Mouse (Mus musculus) thymus, postnatal 14 days (tissue): ENCODE data around the gene Ciz1.

Experiments used
- DNase-seq: peaks from one replicate; pipeline ENCODE4 v3.0.0; 2021

Ciz1 gene

GRCm38 (mm10) chr2:32320721-32321120 is 31.4 kb upstream of the Ciz1 start:
- no peak for DNase-seq

DNA sequence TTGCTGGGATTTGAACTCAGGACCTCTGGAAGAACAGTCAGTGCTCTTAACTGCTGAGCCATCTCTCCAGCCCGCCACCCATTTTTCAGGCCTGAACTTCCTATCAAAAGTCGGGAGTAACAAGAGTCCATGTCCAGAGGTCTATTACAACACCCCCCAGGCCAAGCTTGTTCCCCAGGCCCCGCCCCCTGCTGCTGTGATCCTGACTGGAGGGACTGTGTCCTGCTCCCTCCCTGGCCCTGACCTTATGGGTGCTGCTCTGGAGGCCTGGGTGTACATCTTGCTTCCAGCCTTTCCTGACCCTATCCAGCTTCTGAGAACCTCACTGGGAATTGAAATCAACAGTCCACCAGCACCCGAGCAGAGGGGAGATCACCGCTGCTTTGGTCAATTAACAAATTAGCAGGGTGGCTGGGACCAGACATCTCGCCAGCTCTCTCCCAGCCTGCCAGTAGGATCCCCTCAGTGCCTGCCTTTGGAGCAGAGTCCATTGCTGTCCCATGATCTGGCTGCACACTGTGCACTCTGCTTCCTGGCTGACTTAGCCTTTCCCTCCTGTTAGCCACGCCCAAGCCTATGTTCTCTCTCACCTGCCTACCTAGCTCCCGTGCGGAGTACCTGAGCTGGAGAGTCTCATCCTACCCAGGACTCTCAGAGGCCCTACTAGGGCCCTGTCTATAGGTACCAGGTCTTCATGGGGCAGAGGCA is 30.4 kb upstream of the Ciz1 start:
- DNase-seq = no peak

GRCm38 (mm10) chr2:32322754-32323741 is 29.1 kb upstream of the Ciz1 start:
- DNase-seq = no peak

DNA sequence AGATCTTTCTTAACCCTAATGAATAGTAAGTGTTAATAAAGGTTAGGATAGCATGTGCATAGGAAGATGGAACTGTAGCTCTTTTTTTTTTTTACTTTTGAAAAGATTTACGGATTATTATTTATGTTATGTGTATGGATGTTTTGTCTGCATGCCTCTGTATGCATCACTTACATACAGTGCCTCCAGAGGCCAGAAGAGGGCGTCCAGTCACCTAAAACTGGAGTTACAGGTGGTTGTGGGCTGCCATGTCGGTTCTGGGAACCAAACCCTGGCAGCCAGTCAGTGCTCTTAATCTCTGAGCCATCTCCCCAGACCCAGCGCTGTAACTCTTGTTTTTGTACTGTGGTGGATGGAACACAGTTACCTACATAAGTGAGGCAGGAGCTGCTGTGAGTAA is 27.8 kb upstream of the Ciz1 start:
- no peak for DNase-seq

DNA sequence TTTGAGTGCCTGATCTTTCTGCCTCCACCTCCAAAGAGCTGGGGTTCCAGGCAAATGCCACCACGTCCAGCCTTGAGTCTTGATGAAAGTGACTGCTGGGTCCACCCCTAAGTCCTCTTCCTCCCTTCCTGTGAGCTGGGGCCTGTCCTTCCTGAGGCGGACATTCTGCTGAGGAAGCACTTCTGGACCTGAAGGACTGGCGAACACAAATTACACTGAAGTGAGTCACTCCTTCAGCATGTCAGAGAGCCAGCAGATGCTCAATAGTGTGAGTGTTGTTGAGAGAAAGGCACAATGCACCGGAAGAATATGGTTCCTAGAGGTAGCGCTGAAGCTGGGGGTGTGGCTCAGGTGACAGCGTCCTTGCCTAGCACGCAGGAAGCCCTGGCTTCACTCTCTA is 26.8 kb upstream of the Ciz1 start:
- DNase-seq = no peak

DNA sequence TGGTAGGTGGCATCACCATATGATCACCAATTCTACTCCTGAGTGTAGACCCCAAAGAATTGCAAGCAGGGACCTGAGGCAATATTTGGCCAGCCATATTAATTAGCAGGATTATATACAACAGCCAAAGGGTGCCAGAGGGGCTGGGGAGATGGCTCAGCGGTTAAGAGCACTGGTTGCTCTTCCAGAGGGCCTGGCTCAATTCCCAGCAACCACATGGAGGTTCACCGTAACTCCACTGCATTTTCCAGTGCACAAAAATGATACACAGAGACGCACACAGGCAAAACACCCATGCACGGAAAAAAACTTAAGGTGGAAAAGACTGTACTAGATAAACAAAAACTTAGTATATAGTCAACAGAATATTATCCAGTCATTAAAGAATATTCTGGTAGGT is 24.9 kb upstream of the Ciz1 start:
- no peak for DNase-seq

GRCm38 (mm10) chr2:32328911-32329460 is 23.1 kb upstream of the Ciz1 start:
- no peak for DNase-seq

DNA sequence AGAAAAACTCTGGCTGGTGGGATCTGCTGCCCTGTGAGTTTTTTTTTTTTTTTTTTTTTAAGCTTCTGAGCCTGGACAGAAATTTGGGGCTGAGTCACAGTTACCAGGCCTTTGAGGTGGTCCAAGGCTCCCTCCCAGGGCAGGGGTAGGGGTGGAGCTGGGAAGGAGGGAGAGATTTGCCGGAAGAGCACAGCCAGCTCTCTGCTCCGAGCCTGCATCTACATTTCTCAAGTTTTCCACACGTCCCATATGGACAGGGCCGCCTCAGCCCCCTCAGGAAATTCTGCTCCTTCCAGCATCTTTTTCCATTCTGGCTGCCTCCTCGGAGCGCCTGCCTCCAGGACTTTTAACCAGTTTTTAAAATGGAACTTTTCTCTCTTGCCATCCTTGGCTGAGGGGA is 22.6 kb upstream of the Ciz1 start:
- no peak for DNase-seq

DNA sequence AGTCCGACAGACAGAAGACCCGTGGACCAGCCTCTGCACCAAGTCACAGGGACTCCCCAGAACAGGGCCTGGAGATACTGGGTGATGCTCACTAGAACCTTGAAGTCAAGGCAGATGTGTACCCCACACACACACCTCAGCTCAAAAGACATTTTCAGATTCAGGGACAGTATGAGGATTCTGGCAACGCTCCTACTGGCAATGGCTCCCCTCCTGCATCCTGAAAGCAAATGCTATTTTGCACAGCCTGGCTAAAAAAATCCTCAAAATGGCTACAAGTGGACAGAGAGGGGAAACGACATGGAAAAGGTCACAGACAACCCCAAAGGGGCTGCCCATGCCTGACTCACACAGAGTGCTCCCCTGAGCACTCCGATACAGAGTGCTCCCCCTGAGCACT is 20.0 kb upstream of the Ciz1 start:
- DNase-seq = no peak

DNA sequence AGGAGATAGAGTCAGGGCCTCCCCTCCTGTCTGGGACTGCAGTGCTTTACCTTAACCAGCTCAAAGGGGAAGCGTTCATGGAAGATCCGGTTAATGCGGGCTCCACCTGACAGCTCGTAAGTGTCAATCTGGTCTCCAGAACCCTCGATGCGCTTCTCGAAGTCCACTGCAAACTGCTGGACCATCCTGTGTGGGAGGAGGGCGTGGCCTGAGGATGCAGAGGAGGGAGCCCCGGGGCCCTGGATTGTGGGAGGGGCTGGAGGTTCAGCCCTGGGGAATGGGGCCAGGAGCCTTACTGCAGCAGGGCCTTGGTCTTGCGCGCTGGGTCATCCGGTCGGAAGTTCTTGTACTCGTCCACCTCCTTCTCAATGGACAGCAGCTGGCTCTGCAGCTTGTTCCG is 16.2 kb upstream of the Ciz1 start:
- no peak for DNase-seq

DNA sequence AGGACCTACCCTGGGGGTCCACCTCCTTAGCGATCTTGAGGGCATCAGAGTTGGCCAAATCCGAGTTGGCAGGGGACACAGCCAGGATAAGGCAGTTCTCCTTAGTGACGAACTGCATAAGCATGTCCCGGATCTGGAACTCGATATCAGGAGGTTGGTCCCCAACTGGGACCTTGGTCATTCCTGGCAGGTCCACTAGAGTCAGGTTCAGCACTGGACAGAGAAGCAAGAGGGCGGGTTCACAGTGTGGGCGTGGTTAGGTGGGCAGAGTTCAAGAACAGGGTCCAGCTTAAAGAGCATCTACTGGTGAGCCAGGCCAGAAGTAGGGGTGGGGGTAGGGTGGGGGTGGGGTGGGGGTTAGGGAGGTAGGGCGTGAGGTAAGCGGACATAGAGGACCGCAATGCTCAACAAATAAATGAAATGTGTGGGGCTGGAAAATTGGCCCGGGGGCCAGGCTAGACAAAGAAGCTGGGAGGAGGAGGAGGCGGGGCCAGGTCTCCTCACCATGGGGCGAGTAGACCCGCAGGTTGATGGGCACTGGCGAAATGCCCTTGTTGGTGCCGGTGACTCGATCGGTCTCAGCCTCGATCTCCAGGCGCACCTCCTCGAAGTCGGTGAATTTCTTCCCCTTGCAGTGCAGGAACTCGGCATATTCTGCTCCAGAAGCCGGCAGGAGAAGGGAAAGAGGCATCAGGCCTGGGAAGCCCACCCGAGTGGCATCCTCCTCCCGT is 12.1 kb upstream of the Ciz1 start:
- DNase-seq = no peak

- no peak for DNase-seq
These were observed 11.1 kb upstream of the Ciz1 start for GRCm38 (mm10) chr2:32340836-32341633.

DNA sequence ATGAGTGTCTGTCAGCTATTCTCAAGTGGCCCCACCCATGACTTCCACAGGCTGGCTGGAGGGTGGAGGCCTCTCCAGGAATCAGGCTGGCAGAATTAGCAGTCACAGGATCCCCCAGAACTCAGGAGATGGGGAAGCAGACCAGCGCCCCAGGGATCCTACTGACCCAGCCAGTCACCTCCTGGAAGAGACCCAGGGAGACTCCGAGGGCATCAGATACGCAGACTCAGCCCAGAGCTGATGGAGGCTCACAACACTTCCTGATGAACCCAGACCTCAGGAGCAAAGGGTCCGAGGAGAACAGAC is 10.5 kb upstream of the Ciz1 start:
- DNase-seq = no peak

GRCm38 (mm10) chr2:32342039-32342438 is 10.1 kb upstream of the Ciz1 start:
- DNase-seq = no peak

DNA sequence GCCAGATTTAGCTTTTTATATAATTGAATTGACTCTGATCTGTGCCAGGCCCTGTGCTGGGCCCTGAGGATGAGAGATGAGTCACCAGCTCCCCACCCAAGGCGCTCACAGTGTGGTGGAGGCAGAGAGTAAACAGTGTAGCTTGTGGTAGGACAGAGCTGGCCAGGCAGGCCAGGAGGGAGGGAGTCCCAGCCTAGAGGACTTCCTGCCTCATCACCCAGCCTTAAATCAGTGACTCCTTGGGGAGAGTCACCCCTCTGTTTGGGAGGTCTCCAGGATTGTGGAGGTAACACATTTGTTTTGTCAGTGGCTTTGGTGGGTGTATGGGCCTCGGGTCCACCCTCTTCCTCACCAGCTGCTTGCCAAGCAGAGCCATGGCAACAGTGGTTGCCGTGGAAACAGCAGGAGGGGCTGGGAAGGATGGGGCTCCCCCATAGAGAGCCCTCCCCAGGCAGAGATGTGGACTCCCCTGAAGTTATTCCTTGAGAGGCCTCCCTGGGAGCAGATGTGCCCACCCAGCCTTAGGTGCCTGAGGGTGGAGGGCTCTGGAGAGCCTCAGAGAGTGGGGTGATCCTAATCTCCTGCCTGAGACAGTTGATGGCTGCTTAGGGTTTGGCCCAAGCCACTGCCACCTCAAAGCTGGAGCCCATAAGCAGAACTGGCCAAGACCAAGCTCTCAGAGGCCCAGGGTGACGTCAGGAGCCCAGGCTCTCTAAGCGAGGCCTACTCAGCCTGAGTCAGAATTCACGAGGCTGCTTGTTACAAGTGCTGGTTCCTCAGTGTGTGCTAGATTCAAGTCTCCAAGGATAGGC is 9.4 kb upstream of the Ciz1 start:
- DNase-seq = no peak

- DNase-seq = no peak
These were observed 8.8 kb upstream of the Ciz1 start for GRCm38 (mm10) chr2:32343351-32343671.

DNA sequence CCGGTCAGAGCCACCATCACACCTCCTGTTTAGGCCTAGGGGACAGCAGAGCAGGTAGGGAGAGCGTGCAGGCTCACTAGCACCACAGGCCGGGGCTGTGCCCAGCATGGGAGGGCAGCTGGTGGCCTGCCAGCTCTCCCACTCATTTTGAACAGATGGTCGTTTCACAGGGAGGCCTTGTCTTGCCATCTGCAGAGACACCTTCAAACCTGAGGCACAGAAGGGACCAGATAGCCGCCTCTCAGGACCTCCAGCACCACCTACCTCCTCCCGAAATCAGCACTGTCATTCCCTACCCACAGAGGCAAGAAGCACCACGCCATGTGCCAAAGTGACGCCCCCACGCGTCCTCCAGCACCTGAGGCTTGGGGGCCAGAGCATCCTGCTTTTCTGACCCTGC is 8.1 kb upstream of the Ciz1 start:
- no peak for DNase-seq

- no peak for DNase-seq
These were observed 7.4 kb upstream of the Ciz1 start for GRCm38 (mm10) chr2:32344598-32345321.

DNA sequence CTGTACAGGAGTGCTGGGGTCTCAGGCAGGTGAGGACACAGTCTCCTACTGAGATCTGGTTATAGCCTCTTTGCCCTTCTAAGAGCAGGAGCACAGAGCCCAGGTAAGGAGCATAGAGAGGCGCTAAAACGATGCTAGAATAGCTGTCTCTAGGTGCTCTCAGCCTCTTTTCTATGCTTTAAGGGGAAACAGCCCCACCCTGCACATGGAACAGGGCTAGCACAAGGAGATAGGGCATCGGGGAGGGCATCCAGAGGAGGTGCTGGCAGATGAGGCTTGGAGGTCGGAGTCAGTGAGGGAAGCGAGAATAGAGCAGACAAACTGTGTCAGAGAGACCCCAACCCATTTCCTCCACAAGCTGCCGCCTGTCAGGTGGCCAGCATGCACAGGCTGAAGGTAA is 5.1 kb upstream of the Ciz1 start:
- no peak for DNase-seq

DNA sequence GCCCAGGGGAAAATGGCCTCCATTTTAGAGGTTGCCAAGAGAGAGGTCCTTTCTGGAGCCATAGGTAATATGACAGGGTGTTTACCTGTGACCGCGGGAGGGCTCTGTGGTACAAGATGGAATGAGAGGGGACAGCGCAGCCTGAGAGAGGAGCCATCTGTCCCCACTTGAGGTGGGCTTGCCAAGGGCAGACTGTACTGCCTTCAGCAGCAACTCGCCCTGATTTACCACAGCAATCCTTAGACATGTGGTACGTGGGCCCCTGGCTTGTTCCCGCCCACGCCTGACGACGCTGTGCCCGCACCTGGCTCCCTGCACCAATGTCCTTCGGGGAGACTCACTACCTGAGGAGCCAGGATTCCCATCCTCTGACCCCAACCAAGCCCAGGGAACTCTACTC is 3.8 kb upstream of the Ciz1 start:
- no peak for DNase-seq

GRCm38 (mm10) chr2:32349625-32350255 is 2.4 kb upstream of the Ciz1 start:
- no peak for DNase-seq
